Mouse (Mus musculus) thymus, postnatal 14 days (tissue): ENCODE data around the gene Gm8369.
"Not testable (repeated sequence)": the region's sequence is repeated elsewhere in the genome, so short reads cannot be mapped to it uniquely, and the experiment has no call there.

Experiments used
- DNase-seq: peaks from one replicate; pipeline ENCODE4 v3.0.0; 2021

Gene Gm8369

GRCm38 (mm10) chr19:11485746-11486145, at the start of gene Gm8369:
TSS of gene Gm8369 (plus strand) at chr19:11485938.
- no peak for DNase-seq

GRCm38 (mm10) chr19:11443338-11443737, 42.4 kb upstream of the Gm8369 start, which contains the start of gene Ms4a4b:
TSS of gene Ms4a4b (plus strand) at chr19:11443553.
- peak; percentile 28 for DNase-seq

- no peak for DNase-seq
Measured at GRCm38 (mm10) chr19:11443964-11444363, 41.8 kb upstream of the Gm8369 start.

GRCm38 (mm10) chr19:11447238-11447637, 38.5 kb upstream of the Gm8369 start:
- no peak for DNase-seq

- not testable (repeated sequence) for DNase-seq
Measured at GRCm38 (mm10) chr19:11459041-11459440, 26.7 kb upstream of the Gm8369 start.

GRCm38 (mm10) chr19:11464795-11465194, 20.9 kb upstream of the Gm8369 start:
- DNase-seq: not testable (repeated sequence)

- no peak for DNase-seq
Measured at GRCm38 (mm10) chr19:11466471-11466870, 19.3 kb upstream of the Gm8369 start.

- not testable (repeated sequence) for DNase-seq
Measured at GRCm38 (mm10) chr19:11468361-11468760, 17.4 kb upstream of the Gm8369 start.

- not testable (repeated sequence) for DNase-seq
Measured at GRCm38 (mm10) chr19:11469215-11469614, 16.5 kb upstream of the Gm8369 start, which contains the start of gene Ms4a6c. TSS of gene Ms4a6c (plus strand) at chr19:11469366.

- no peak for DNase-seq
Measured at GRCm38 (mm10) chr19:11479714-11480113, 6.0 kb upstream of the Gm8369 start.

- DNase-seq: no peak
Measured at GRCm38 (mm10) chr19:11482684-11483083, 3.1 kb upstream of the Gm8369 start.

GRCm38 (mm10) chr19:11483941-11484340, 1.8 kb upstream of the Gm8369 start:
- DNase-seq: no peak

- DNase-seq: peak; percentile 25
Measured at GRCm38 (mm10) chr19:11484388-11484787, 1.4 kb upstream of the Gm8369 start.

GRCm38 (mm10) chr19:11485266-11485665, 472 bp upstream of the Gm8369 start:
- no peak for DNase-seq

GRCm38 (mm10) chr19:11486599-11486998, 861 bp downstream of the Gm8369 start:
- no peak for DNase-seq

GRCm38 (mm10) chr19:11491406-11492189, 5.9 kb downstream of the Gm8369 start:
- no peak for DNase-seq

GRCm38 (mm10) chr19:11492671-11493070, 6.9 kb downstream of the Gm8369 start:
- DNase-seq: no peak

- DNase-seq: no peak
Measured at GRCm38 (mm10) chr19:11494519-11494918, 8.8 kb downstream of the Gm8369 start.

GRCm38 (mm10) chr19:11496361-11496760, 10.6 kb downstream of the Gm8369 start:
- DNase-seq: no peak

- DNase-seq: not testable (repeated sequence)
Measured at GRCm38 (mm10) chr19:11497300-11497699, 11.6 kb downstream of the Gm8369 start.

- no peak for DNase-seq
Measured at GRCm38 (mm10) chr19:11500796-11501195, 15.1 kb downstream of the Gm8369 start.

GRCm38 (mm10) chr19:11501326-11501725, 15.6 kb downstream of the Gm8369 start:
- DNase-seq: no peak

- DNase-seq: no peak
Measured at GRCm38 (mm10) chr19:11504857-11505256, 19.1 kb downstream of the Gm8369 start.

- DNase-seq: no peak
Measured at GRCm38 (mm10) chr19:11513458-11513857, 27.7 kb downstream of the Gm8369 start.

GRCm38 (mm10) chr19:11516246-11516645, 30.5 kb downstream of the Gm8369 start, which contains the start of gene Ms4a6b:
TSS of gene Ms4a6b (plus strand) at chr19:11516512.
- no peak for DNase-seq
